Mouse (Mus musculus): ENCODE data around the gene Vps36.

Vps36 gene

GRCm38 (mm10) chr8:22192660-22193431, at the start of gene Vps36:
Gene Vps36 (plus strand): TSS chr8:22192809.
- peak; percentile 91 for DNase-seq

DNA sequence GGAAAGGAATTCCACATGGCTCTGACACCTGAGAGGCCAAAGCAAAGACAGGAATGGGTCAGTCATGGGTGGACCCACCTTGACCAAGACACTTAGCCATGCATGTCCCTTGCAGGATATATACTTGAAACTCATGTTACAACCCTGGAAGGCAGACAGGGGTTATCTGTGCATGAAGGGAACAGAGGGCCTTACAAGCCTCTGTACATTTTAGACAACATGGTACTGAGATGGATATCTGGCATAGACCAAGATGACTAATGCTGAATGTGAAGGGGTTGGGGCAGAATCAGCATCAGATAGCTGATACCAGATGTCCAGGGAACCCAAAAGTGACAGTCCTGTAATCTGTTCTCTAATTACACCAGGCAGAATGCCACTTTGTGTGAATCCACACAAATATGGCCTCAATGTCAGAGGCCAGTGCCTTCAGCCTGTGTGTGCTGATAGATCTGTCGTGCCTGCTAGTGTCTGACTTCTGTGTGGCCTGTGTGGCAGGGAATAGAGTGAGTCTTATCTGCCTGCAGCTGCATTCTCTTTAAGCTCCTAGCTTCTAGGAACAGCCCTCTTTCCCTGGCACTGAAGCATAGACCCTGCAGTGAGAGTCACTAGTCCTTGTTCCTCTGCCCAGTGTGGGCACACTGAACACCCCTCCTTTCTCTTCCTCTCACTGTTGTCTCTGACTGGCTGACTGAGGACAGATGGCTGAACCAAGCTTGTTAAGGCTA, 48.7 kb upstream of the Vps36 start:
- DNase-seq: no peak

GRCm38 (mm10) chr8:22145831-22146230, 46.8 kb upstream of the Vps36 start:
- DNase-seq: no peak

GRCm38 (mm10) chr8:22147706-22148366, 44.8 kb upstream of the Vps36 start:
- no peak for DNase-seq

DNA sequence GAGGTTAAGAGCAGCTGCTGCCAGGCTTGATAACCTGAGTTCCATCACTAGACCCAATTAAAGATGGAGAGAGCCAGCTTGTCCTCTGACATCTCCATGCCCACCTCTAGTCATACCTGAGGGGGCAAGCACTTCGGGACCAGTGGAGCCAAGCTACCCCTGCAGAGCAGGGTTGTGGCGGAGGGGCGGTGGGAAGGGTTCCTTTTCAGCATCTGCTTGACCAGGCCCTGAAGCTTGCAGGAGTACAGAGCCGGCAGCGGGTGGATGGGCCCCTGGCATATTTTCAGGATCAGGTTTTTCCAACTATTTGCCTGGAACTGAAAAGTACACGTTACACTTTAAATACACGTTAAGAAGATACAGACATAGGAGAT, 44.3 kb upstream of the Vps36 start:
- DNase-seq: no peak

- no peak for DNase-seq
Measured at GRCm38 (mm10) chr8:22149643-22150344, 42.8 kb upstream of the Vps36 start.

- no peak for DNase-seq
Measured at GRCm38 (mm10) chr8:22150345-22150663, 42.3 kb upstream of the Vps36 start.

DNA sequence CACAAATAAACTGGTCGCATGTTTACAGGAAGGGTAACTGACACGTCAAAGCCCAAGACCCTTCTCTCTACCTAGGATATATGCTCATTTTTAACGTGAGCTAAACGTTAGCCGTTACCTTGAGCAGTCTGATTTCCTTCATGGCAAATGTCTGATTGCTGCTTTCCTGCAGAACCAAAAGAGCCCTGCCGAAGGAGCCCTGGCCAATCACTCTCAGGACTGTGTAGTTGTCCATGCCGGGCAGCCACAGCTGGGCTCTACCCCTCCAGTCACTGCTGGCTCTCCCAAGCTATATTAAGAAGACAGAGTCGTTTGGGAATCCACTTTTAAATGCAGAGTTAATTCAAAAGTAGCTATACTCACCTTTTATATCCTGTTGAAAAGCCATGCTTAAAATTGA, 30.4 kb upstream of the Vps36 start:
- DNase-seq: no peak

DNA sequence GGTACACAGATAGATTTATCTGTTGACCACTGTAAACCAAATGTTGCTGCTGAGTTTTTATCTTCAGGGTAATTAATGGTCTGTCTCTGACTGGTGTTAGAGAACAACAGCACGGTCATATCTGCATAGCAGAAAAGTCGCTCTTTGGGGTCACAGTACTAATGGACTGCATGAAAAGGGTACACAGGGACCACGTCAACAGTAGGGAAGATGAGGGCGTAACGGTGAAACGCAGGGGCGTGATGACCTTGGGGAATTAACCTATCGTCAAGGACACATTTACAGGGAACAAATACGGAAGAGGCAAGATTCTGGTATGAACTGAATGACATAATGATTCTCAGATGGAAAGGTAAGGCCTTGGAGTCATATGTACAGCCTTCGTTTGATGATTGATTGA, 28.2 kb upstream of the Vps36 start:
- DNase-seq: no peak

- peak; percentile 6 for DNase-seq
Measured at GRCm38 (mm10) chr8:22165251-22166079, 27.1 kb upstream of the Vps36 start.

DNA sequence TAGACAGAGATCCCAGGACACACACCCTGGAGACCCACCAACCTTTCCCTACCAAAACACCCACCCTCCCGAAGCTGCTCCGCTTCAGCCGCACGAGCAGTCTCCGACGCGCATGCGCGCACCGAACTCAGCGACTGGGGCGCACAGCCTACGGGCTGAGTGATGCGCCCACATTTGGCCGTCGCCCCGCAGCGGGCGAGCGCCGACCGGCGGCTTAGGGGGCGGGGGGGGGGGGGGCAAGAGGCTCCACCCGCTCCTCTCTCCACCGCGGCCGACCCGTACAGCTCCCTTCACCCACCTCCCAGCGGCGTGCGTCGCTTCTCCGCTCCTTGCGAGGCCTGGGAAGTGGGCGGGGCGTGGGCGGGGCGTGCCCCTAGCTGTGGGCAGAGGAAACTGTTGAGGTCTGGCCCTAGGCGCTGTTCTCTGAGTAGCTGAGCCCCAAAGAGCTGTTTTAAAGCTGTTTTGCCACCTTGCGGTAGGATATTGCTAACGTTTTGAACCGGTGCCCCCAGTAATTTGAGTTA, 26.5 kb upstream of the Vps36 start, which contains the start of gene Nek3:
TSS of gene Nek3 (minus strand) at position 356 of the 524 bp plus-strand sequence.
- DNase-seq: peak; percentile 78

DNA sequence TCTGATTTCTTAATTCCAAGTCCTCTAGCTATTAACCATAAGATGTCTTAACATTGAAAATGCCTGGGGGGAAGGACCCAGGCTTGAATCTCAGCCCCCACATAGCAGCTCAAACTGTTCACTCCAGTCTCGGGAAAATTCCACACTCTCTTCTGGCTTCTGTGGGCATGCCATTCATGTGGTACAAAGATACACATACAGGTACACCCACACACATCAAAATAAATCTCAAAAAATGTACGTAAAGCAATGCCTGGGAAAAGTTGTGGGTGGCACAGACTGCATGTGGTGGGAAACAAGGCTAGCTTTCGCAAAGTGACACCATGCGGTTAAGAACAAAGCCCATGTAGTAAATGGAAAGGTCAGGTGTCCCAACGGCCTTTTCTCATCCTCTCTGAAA, 23.4 kb upstream of the Vps36 start:
- no peak for DNase-seq

DNA sequence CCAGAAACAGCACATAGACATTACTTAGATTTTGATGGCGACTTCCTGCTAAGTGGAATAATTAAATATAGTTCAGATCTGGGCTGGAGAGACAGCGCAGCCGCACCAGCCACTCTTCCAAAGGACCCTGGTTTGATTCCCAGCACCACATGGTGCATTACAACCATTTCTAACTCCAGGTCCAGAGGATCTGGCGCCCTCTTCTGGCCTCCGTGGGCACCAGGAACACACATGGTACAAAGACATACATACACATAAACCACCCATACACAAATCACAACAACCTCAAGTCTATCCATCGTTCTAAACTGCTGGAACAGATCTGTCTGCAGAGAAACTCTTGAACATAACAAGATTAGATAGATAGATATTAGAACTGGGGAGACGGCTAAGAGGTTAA, 16.6 kb upstream of the Vps36 start:
- no peak for DNase-seq

DNA sequence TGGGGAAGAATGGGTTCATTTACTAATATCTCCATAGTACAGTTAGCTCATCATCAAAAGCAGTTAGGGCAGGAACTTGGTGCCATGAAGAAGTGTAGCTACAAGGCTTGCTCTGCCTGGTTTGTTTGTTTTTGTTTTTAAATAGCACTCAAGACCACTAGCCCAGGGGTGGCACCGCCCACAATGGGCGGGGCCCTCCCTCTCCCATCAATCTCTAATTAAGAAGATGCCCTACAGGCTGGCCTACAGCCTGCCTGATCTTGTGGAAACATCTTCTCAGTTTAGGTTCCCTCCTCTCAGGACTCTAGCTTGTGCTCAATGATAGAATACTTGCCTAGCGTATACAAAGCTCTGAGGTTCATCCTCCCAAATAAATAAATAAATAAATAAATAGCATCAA, 7.7 kb upstream of the Vps36 start:
- no peak for DNase-seq

DNA sequence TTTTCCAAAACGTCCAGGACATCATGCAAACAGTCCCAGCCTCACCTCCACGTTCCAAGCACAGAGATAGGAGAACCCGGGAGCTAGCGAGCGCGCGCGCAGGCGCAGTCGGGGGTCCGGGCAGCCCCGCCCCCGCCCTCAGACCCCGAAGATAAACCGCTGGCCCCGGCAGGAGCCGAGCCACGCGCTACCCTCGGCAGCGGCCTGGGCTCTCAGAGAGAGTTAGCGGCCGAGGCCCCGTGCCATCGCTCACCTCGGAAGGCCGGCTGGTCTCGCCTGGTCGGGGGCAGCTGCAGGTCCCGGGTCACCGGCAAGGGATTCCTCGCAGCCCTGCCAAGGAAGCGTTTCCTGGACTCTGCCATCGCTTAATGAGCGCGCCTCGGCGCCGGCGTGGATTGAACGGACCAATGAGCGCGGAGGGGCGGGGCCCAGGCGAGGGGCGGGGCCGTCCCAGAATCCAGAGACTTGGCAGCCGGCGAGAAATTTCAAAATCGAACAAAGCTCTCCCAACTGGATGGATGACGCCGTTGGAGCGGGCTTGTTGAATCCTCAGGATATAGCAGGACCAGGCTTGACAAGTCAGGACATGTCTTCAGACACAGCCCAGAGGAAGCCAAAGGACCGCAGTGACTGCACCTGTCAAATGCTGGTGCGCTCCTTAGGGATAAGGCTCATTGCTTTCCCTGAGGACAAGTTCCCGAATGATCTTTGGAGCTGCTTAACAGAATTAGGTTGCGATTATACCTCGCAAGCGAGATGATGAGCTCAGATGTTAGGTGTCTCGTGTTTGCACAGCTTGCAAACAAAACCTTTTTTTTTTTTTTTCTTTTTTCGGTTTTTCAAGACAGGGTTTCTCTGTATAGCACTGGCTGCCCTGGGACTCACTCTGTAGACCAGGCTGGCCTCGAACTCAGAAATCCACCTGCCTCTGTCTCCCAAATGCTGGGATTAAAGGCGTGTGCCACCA, 6.9 kb upstream of the Vps36 start, which contains the start of gene Ckap2:
TSS of gene Ckap2 (minus strand) at position 389 of the 967 bp plus-strand sequence.
- peak; percentile 92 for DNase-seq

DNA sequence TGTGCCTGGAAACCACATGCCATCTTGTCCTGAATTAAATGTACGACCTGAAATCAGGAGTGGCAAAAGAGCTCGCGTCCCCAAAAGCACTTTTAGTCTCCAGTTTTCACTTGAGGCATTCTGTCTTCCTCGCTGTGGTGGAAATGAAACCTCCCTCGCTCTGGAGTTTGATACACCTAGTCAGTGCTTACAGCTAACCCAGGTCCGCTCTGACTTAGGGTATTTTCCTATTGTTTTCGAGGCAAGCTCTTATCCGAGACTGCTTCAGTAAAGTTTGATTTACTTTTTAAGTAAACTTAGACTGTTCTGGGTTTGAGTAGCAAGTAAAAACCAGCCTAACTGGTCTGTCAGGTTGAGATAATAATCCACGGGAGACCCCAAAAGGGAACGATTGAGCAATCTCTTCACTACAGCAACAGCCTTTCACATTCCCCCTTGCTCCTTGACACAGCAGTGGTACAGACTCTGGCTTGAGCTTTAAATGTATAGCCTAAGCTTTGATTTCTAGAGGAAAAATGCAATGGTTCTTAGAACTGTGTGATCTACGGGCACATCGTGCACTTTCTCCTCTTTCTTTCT, 912 bp downstream of the Vps36 start:
- DNase-seq: peak; percentile 39

- no peak for DNase-seq
Measured at GRCm38 (mm10) chr8:22197914-22198313, 5.3 kb downstream of the Vps36 start.

DNA sequence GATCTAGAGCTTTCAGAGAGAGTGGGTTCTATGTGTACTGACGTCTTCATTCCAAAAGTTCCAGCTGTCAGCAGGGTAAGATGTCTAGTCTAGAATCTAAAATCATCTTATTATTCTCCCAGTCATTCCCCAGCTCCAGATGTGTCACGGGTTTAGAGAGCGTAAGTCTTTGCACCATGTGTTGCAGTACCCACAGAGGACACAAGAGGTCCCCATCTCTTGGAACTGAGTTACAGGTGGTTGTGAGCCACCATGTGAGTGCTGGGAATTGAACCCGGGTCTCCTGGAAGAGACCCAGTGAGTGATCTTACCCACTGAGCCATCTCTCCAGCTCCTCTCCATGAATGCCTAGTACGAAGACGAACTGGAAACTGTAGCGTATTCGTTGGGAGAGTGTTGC, 6.9 kb downstream of the Vps36 start:
- DNase-seq: no peak

GRCm38 (mm10) chr8:22207535-22207934, 14.9 kb downstream of the Vps36 start:
- DNase-seq: no peak

- DNase-seq: peak; percentile 13
Measured at GRCm38 (mm10) chr8:22209012-22209411, 16.4 kb downstream of the Vps36 start.
